Mouse (Mus musculus) lung, postnatal 10 days (tissue): Measurements from ENCODE around the gene Mapre1.
A peak's percentile ranks its signal among the peaks of the same experiment; 100 is the strongest.
"Not testable (repeated sequence)": the region's sequence is repeated elsewhere in the genome, so short reads cannot be mapped to it uniquely, and the experiment has no call there.

ENCODE experiments used
- DNase-seq: peaks from one replicate; pipeline ENCODE4 v3.0.0; 2021

Mapre1 gene

DNA sequence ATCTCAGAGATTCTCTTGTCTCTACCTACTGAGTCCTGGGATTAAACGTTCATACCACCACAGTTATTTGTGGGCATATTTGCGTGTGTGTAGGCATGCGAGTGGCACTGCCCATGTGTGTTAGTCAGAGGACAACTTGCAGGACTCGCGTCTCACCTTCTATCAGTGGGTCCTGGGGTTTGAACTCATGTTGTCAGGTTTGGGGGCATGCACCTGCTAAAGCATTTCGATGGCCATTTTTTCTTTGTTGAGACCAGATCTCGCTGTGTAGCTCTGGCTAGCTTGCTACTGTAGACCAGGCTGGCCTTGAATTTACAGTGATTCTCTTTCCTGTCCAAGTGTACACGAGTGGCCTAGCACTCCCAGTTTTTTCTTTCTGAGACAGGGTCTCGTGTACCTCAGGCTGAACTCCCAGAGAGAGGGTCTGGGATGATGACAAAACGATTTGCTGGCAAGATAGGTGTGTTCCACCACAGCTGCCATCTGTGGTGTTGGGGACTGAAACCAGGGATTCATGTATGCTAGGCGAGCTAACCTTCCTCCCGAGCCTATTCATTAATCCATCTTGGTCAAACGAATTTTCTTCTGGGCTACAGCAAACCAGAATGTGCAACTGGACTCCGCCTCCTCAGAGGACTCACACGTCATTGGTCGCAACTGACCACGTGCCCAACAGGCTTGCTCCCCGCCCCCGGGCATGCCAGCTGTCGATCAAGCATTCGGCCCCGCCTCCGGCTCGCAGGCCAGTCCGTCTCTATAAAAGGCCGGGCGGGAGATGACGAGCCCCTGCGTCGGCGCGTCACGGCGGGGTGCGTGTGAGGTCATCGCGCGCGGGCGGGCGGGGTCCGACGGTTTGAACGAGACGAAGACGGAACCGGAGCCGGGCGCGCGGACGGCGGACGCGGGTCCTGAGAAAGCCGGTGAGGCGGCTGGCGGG lies at the start of gene Mapre1:
TSS of gene Mapre1 (plus strand) at position 775 of the 937 bp plus-strand sequence.
- peak; percentile 100 for DNase-seq

DNA sequence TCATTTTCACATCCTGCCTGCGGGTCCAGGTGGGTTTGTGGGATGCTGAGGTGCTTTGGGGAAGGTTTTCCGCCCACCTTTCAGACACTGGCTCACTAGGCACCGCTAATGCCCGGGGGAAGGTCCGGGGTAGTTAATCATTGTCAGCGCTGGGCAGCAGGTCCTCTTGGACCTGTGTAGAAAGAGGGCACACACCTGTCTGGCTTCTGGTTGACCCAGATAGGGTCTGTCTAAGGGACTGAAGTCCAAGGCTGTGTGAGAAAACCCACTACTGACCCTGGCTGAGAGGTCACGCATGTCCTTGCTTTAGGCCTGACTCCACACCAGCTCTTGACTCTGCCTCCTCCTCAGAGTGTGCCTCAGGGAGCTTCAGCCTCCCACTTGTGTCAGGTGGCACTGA lies 47.7 kb upstream of the Mapre1 start:
- DNase-seq, result not testable (repeated sequence)

DNA sequence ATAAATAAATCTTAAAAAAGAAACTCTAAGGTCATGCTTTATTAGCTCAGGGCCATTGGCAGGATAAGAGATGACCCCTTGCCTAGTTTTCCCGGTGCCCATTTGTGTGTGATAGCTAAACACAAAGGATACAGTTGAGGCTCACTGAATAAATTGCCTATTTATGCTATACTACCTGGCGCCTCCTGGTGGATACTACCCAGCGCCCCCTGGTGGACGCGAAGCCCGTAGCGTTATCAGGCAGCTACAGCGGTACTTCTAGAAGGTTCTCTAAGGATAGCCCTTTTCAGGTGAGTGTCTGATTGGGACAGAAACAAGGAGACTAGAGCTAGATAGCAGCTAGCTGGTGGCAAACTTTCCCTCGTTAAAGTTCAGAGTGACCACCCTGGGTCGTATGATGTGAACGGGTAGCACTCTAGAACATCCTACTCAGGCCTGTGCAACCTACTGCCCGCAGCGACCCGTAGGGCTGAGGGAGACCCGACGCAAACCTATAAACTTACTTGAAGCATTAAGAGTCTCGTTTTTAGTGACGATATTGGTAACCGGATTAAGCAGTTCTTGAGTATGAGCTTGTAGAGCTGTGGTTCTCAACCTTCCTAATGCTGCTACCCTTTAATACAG lies 46.5 kb upstream of the Mapre1 start:
- DNase-seq, result peak; percentile 61

DNA sequence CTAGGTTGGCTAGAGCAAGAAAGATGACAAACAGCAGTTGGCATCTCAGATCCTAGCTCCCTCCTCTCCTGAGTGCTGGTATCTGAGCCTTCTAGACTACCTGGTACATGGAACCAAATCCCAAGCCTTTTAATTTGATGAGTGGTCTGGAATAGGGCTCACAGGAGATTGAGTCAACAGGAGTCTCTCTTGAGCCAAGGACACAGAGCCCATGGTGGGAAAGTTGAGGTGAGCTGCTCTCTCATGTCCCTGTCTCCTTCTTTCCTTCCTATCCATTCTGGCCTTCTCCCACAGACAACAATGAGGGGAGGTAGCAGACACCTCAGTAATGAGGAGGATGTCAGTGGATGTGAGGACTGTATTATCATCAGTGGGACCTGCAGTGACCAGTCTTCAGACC lies 44.7 kb upstream of the Mapre1 start, which contains the start of gene Dnmt3c:
TSS of gene Dnmt3c (plus strand) at position 301 of the 400 bp plus-strand sequence.
- no peak for DNase-seq

DNA sequence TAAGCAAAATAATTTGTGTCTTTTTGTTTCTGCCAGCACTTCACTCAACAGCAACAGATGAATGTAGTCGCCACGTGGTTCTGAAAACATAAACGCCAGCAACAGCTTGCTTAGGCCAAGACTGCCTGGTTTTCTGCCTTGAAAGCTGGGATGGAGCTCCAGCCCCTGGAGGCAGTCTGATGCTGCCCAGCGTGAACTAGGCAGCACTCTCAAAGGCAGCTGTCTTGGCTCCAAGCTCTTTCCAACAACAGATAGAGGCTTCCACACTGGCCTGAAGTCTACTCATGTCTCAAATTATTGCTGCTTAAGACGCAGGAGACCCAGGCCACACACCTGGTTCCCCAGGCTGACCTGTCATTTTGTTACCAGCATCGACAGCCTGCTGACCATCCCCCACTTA lies 37.7 kb upstream of the Mapre1 start:
- no peak for DNase-seq

DNA sequence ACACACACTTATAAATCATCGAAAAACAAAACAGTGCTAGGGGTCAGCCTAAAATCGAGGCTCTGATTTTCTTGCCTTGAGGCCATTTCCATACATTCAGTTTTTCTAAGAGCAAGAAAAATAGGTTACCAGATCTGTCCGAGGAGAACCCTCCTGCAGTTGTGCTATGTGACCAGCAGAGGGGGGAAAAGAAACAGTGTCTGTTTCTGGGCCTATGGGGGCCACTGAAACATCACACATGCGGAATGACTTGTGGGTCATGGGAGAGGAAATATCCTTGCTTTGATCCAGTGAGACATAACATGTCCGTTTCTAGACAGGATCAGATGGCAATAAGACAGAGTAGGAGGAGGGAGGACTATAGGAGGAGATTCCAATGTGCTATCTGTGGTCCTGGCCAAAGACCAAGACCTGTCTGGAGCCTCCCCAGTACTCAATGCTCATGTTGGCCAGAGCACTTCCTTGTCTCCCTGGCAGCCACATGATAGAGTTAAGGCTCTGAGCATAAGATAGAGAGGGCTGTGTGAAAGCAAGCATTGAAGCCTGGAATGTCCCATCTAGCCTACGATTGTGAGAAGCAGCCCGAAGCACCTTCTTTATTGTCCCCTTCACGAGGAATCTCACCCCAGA lies 30.3 kb upstream of the Mapre1 start:
- peak; percentile 64 for DNase-seq

DNA sequence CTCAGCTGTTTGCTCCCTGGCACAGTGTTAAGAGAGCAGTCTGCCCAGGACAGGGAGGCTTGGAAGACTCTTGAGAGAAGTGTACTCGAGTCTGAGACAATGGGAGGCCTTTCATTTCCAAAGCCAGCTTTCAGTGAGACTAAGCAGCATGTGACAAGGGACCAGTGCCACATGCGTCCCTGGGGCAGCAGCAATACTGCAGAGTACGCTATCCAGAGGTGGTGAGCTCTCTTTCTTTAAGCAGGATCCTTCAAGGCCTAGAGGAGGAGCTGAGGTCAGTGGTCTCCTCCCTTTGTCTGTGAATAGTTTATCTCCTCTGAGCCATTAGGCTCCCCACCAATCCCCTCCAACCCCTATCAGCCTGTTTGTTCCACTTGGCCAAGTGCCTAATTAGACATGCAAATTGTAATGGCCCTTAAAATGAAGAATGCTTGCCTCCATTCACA lies 28.4 kb upstream of the Mapre1 start:
- DNase-seq, result peak; percentile 14

DNA sequence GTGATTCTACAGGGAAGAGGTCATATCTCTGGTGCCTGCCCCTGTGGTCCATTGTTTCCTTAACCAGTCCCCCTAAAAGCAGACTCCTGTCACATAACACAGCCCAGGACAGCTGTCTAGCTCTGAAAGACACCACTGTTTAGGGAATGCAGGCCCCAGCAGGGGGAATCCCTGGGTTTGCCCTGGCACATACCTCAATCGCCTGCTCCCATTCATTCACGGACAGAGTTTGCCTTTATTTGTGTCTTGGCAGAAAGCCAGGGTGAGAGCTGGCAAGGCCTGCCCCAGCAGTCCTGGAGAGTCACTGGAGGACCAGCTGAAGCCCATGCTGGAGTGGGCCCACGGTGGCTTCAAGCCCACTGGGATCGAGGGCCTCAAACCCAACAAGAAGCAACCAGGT lies 27.8 kb upstream of the Mapre1 start:
- DNase-seq, result peak; percentile 67

DNA sequence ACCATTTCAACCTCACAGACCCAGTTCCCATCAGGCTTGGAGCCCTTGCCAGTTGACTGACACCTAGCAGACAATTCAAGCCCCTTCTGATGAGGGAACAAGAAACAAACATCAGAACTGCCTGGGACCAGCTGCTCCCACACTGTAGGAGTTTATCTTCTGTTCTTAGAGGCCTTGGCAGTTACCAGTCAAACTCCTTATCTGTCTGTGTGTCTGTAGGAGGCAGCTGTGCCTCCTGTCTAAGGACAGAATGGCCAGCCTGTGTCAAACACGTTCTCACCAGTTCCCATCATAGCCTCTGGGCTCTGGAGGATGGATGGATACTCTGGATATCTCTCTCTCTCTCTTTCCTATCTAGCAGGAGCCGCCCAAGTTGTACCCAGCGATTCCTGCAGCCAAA lies 23.2 kb upstream of the Mapre1 start:
- DNase-seq, result not testable (repeated sequence)

DNA sequence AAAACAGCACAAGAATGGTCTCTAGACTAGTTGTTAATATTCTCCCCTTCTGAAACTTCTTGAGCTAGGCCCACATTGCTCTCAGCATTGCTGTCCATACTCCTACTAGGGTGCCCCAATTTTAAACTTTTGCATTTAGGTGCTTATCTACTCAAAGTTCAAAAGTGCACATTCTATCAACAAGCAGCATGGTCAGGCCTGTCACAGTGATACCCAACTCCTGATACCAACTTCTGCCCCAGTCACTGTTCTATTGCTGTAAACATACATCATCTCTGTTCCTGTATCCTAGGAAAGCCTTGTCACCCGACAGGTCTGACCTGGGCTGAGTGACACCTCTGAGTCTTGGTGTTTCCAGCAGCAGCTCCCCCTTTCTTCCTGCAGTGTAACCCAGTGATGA lies 18.0 kb upstream of the Mapre1 start:
- DNase-seq, result no peak

DNA sequence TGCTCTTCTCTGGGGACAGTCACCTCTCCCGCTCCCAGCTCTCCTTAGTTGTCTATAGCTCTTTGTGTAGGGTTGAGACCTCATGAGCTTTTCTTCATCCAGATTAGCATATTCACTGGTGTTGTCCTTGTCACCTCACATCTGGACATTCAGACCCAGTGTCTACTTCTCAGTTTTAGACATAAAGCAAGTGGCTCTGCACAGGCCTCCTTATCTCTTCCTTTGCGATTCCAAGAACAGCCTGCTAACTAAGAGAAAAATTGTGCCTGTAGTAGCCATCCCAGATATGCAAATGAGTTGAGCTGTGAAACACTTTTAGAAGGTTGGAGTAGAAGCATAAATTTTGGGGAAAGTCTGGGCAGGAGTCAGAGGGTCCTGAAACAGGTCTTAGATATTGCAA lies 16.6 kb upstream of the Mapre1 start:
- no peak for DNase-seq

DNA sequence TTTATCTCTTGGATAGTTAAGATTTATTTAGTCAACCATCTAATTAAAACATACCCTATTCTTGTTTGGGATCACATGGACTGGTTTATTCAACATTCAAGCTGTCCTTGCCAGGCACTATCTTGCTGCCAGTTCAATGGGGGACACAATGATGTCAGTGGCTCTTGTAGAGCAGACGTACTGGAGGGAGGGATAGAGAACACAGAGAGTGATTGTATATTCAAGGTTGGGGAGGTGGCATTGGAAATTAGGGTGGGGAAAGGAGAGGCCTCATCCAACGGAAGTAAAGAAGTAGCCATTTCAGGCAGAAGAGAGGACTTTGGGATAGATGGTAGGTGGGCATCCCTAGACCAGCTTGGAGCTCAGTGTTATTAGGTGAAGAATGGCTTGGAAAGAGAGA lies 16.2 kb upstream of the Mapre1 start:
- no peak for DNase-seq

DNA sequence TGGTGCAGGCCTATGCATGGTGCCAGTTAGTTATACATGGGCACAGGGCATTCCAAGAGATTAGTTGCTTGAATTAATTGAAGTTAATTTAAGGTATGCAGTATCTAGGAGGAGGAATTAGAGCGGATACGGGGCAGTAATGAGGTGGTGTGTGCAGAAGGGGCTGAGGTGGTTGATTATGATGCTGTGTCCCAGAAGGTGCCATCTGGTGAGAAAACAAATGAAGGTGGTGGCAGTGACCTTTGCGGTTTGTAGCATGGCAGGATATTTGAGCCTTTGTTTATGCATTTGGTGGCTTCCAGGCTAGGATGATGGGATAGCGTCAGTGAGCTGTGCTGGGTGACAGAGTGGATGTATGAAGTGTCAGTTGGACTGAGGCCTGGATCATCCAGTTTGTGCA lies 15.8 kb upstream of the Mapre1 start:
- DNase-seq, result peak; percentile 15

DNA sequence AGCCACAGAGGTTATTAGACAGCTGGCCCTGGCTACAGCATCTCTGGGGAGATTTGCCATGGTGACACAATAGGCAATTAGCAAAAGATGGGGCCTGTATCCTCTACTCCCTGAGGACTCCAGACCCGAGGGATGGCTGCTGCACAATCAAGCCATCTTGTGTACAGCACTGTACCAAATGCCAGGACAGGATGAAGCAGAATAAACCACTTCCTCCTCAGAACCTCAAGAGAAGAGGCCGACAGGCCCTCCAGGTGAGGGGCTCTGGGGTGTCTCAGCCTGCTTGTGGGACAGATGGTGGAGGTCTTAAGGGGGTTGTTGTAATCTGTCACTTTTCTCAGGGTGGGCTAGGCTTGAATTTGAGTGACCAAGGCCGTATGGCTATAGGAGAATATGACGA lies 7.0 kb upstream of the Mapre1 start:
- no peak for DNase-seq

DNA sequence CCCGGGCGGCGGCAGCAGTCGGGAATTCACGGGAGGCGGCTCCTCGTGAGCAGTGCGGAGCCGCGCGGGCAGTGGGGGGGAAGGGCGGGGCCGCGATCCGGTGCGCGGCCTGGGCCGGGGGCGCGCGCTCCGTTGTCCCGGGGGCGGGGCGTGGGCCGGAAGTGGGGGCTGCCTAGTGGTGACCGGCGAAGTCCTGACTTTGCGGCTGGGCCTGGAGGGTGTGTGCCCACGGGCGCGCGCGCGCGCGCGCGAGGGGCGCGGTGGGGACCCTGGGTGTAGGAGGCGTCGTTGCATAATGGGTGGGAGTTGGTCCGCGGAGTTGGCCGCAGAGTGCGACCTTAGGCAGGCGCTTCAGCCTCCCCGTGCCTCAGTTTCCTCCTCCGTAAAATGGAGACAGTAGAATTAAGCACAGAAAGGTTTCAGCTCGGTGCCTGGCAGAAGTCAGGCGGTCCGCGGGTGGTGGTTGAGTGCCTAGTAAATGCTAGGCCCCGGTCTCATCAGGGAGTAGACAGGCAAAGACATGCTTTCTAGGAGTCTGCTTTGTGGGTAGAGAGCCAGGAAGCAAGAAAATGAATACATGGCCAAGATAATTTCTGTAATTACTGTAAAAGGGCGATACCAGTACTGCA lies 477 bp downstream of the Mapre1 start:
- peak; percentile 91 for DNase-seq

DNA sequence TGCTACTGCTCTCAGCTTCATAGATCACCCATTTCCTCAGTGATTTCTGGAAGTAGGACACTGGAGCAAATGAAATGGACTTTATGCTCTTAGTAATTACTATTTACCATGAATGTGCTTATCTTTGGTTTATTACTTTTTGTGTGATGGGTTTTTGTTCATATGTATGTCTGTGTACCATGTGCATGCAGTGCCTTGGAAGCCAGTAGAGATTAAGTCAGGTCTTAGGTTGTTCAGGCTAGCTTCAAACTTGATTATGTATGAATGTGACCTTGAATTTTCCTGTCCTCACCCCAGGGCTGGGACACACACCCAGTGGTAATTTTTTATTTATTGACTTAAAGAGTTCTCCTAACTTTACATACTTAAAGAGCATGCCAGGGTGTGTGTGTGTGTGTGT lies 6.9 kb downstream of the Mapre1 start:
- DNase-seq, result no peak

DNA sequence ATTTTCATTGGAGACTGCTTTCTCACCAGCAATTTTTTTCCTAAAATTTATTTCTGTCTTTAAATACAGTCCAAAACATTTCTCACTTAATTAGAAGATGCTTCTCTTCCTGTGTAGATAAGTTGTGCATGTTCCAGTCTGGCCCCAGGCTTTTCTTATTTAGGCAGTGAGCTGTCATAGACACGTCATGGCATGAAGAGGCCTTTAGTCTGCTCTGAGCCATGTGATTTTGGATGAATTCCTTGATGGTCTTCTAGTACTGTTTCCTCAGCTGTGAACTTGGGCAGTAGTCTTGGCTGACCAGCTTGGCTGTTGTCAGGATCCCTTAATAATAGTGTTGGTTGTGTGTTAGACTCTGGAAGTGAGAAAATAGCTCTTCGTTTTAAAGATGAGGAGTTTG lies 9.3 kb downstream of the Mapre1 start:
- peak; percentile 24 for DNase-seq

DNA sequence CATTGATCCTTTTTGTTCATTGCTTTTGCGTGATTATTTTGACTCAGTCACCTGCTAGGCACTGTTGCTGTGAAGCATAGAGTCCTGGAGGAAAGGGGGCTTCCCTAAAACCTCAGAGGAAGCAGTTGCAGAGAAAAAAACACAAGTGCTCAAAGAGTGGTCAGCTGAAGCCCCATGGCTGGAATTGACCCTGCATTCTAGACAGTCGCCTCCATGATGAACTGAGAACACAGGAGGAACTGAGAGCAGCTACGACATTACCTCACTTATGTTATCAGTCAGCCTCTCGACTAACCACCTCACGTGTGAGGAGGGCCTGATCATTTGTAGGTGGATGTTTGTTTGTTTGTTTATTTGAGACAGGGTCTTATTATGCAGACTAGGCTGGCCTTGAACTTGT lies 21.0 kb downstream of the Mapre1 start:
- DNase-seq, result no peak

DNA sequence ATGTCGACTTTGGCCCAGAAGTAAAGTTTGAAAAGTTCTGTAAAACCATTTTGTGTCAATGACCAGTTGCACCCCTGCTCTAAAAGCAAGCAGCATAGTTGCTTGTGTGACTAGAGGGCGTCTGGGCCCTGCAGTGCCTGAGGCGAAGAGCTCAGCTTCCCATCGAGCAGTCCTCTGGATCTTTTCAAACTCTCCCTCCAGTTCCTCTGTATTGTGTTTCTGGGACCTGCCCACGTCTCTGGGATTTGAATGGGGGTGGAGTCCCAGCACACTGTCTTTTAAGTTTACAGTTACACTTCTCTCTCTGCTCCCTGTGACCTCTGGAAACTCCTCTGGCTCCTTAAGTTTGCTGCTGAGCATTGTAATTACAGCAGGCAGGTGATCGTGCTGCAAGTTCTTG lies 26.4 kb downstream of the Mapre1 start:
- DNase-seq, result no peak

DNA sequence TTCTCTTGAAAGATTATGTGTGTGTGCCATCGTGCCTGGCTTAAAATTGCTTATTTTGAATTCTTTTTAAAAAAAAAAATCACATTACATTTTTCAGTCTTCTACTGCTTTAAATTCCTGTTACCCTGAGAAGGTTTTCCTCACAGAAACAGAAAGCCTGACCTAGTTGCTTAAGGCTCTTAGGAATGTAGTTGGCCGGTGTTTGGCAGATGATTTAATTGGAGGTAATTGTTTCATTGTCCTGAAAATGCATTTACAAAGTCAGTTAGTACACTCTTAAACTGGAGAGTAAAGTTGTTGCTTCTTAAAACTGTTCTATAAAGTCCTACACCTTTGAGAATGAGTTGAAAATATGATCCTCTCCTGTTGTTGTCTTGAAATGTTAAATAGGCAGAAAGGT lies 27.8 kb downstream of the Mapre1 start:
- DNase-seq, result no peak

DNA sequence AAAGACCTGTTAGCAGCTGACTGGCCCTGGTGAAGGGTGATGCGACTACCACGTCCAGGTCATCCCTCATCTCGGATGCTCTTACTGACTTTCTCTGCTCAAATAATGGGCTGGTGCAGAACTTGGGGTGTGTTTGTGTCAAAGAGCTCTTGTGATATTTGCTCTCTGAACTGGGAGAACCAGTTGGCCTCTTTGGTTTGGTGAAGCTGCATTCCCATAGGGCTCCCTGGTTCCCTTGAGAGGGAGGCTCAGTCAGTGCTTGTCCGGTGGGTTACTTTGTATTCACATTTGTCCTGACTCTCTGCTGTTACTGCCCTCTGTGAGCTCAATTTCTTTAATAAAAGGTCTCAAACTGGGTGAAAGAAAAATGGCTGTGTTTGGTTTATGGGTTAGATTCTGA lies 31.9 kb downstream of the Mapre1 start:
- no peak for DNase-seq

DNA sequence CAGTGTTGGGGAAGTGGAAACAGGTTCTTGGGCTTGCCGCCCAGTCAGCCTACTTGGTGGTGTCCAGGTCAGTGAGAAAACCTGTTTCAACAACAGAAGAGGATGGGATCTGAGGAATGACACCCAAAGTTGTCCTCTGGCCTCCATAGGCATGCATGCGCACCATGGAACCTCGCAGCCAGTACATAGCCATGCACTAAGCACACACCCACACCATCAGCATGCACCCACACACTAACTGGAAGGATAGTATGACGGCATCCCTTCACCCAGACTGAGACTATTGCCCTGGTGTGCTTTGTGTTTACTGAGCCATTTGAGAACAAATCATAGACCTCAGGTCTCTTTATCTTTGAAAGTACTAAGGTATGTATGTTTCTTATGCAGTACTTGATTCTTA lies 34.4 kb downstream of the Mapre1 start:
- no peak for DNase-seq

DNA sequence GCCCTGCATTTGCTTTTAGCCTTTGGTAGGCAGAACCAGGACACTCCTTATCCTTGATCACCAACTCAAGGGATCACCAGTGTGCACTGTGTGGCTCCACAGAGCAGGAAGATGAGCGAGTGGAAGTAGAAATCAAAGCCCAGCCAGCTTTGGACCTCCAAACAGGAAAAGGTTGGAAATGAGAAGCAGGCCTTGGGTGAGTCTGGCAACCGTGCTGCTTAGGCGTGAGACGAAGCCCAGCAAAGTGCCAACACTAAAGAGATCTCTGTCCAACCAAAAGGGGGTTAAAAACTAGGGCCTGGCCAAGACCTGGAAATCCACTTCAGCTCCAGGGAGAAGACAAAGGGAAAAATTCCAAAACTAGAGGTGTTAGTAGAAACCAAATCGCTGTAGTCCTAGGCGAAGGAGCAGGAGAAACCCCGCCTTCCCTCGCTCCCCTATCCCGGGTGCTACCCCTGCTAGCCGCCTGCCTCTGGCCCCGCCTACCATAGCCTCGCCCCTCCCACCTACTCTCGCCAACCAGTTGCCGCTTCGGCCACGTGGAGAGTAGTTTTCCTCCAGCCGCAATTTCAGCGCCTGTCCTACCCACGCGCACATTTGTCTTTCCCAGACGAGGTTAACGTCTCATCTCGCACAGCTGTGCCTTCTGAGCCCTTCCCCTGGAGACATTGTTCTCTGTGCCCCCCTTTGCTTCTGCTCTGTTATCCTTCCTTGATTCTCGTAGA lies 37.7 kb downstream of the Mapre1 start:
- DNase-seq, result peak; percentile 94
